Comparison of ENCODE assay signal across 30 mouse cellular contexts in genomic region chr10:31009128-31009954, GRCm38 (mm10).
A peak's percentile ranks its signal among the peaks of the same experiment; 100 is the strongest.
DNase-seq lines count a peak whose midpoint lies in the region; ATAC-seq lines count a peak whose summit lies in the region.
"Had no signal": no experiment of that assay in that cellular context is flagged by ENCODE, and none has a peak within 500 bp of the region (broad histone marks: within the 10 kb centered on the region; RNA-seq: fewer than 3 reads in every experiment).

No protein-coding gene starts in this region.

- no peak overlapping the region for H3K4me2 ChIP-seq in kidney, embryonic 15.5 days
- no peak overlapping the region for H3K4me2 ChIP-seq in neural tube, embryonic 14.5 days (ENCODE audit: low read depth, low read length)
- no peak overlapping the region for H3K4me2 ChIP-seq in neural tube, embryonic 15.5 days
- H3K4me2 ChIP-seq: embryonic facial prominence, embryonic 15.5 days; forebrain, embryonic 13.5 days; lung, embryonic 15.5 days; midbrain, embryonic 12.5 days had no signal

- no peak overlapping the region for H3K27ac ChIP-seq in heart, embryonic 10.5 days
- no peak overlapping the region for H3K27ac ChIP-seq in kidney, embryonic 15.5 days
- H3K27ac ChIP-seq in neural tube, embryonic 14.5 days (ENCODE audit: low read depth, low read length) = no peak overlapping the region
- no peak overlapping the region for H3K27ac ChIP-seq in neural tube, embryonic 15.5 days (replicated peaks)
- H3K27ac ChIP-seq: embryonic facial prominence, embryonic 10.5 days; embryonic facial prominence, embryonic 15.5 days; forebrain, embryonic 13.5 days; heart, adult 2 months; hindbrain, embryonic 10.5 days; liver, embryonic 14.5 days; lung, embryonic 15.5 days; midbrain, embryonic 12.5 days; stomach, postnatal 0 days had no signal

- no peak overlapping the region for H3K9ac ChIP-seq in kidney, embryonic 15.5 days
- H3K9ac ChIP-seq in neural tube, embryonic 14.5 days (replicated peaks; ENCODE audit: low read depth, low read length) = no peak overlapping the region
- no peak overlapping the region for H3K9ac ChIP-seq in neural tube, embryonic 15.5 days (replicated peaks)
- H3K9ac ChIP-seq: embryonic facial prominence, embryonic 15.5 days; forebrain, embryonic 13.5 days; liver, embryonic 14.5 days; lung, embryonic 15.5 days; midbrain, embryonic 12.5 days had no signal

- H3K27me3 ChIP-seq in heart, embryonic 10.5 days (ENCODE audit: insufficient read depth, poor library complexity, severe bottlenecking) = no peaks in the 10 kb centered on the region; the same call in 1 of the 2 replicates
- no peaks in the 10 kb centered on the region for H3K27me3 ChIP-seq in kidney, embryonic 15.5 days
- H3K27me3 ChIP-seq in neural tube, embryonic 14.5 days (ENCODE audit: control insufficient read depth, insufficient read depth, low read length) = no peaks in the 10 kb centered on the region
- H3K27me3 ChIP-seq in neural tube, embryonic 15.5 days (replicated peaks) = no peaks in the 10 kb centered on the region
- H3K27me3 ChIP-seq: embryonic facial prominence, embryonic 15.5 days; forebrain, embryonic 13.5 days; lung, embryonic 15.5 days; midbrain, embryonic 12.5 days; Patski had no signal

- peaks cover 2% of the 10 kb centered on the region; the same call in 1 of the 2 replicates for H3K4me1 ChIP-seq in heart, embryonic 10.5 days
- H3K4me1 ChIP-seq in kidney, embryonic 15.5 days = peaks cover 8% of the 10 kb centered on the region
- H3K4me1 ChIP-seq in neural tube, embryonic 14.5 days (ENCODE audit: control insufficient read depth, insufficient read depth, low read length) = no peaks in the 10 kb centered on the region
- no peaks in the 10 kb centered on the region for H3K4me1 ChIP-seq in neural tube, embryonic 15.5 days
- H3K4me1 ChIP-seq: embryonic facial prominence, embryonic 15.5 days; forebrain, embryonic 13.5 days; hindbrain, embryonic 10.5 days; lung, embryonic 15.5 days; midbrain, embryonic 12.5 days had no signal

- peak; percentile 79 for DNase-seq in heart, adult 11 months
- DNase-seq in heart, embryonic 10.5 days (ENCODE audit: low spot score) = no peak
- no peak for DNase-seq in kidney, postnatal 25 days
- no peak for DNase-seq in neural tube, embryonic 10.5 days (ENCODE audit: extremely low spot score, low spot score)
- no peak for DNase-seq in spleen, postnatal 14 days (ENCODE audit: low spot score in 2 of 2)
- DNase-seq: adrenal gland, postnatal 10 days; cerebellum, adult 8-10 months; cerebellum, postnatal 25 days; gastrocnemius, postnatal 36 days; heart, adult 2 months; heart, postnatal 14 days; kidney, adult 9 months; layer of hippocampus, adult 9-11 months; liver; right cerebral cortex, postnatal 25 days; thymus, adult 18-20 months; thymus, postnatal 25 days had no signal

- 73% methylated on average over 5 of the region's 5 CpGs for WGBS in heart, embryonic 10.5 days
- WGBS in kidney, embryonic 15.5 days = 36% methylated on average over 5 of the region's 5 CpGs
- 55% methylated on average over 5 of the region's 5 CpGs for WGBS in neural tube, embryonic 14.5 days
- WGBS in neural tube, embryonic 15.5 days = 55% methylated on average over 5 of the region's 5 CpGs

- peak; percentile 63 for ATAC-seq in kidney, embryonic 15.5 days (replicated peaks; ENCODE audit: low FRiP score)
- ATAC-seq in neural tube, embryonic 14.5 days (ENCODE audit: low read depth) = peak; percentile 34; the same call in 1 of the 2 replicates
- ATAC-seq in neural tube, embryonic 15.5 days (ENCODE audit: low FRiP score) = 0 out of 2 replicates have a peak, but pooled peaks have one; percentile 31
- ATAC-seq: forebrain, embryonic 13.5 days; Patski had no signal

- no peaks in the 10 kb centered on the region for H3K36me3 ChIP-seq in heart, embryonic 10.5 days
- H3K36me3 ChIP-seq in kidney, embryonic 15.5 days = no peaks in the 10 kb centered on the region
- H3K36me3 ChIP-seq in neural tube, embryonic 14.5 days (ENCODE audit: control insufficient read depth, insufficient read depth, low read length) = no peaks in the 10 kb centered on the region
- no peaks in the 10 kb centered on the region for H3K36me3 ChIP-seq in neural tube, embryonic 15.5 days
- H3K36me3 ChIP-seq: embryonic facial prominence, embryonic 10.5 days; embryonic facial prominence, embryonic 15.5 days; G1E; hindbrain, embryonic 10.5 days; lung, embryonic 15.5 days; midbrain, embryonic 12.5 days had no signal

- H3K4me3 ChIP-seq in heart, embryonic 10.5 days = no peak overlapping the region
- no peak overlapping the region for H3K4me3 ChIP-seq in kidney, embryonic 15.5 days (replicated peaks)
- no peak overlapping the region for H3K4me3 ChIP-seq in neural tube, embryonic 14.5 days (ENCODE audit: low read depth, low read length)
- no peak overlapping the region for H3K4me3 ChIP-seq in neural tube, embryonic 15.5 days (replicated peaks)
- H3K4me3 ChIP-seq: embryonic facial prominence, embryonic 10.5 days; embryonic facial prominence, embryonic 15.5 days; forebrain, embryonic 13.5 days; heart, adult 2 months; hindbrain, embryonic 10.5 days; lung, embryonic 15.5 days; midbrain, embryonic 12.5 days had no signal

- H3K9me3 ChIP-seq in heart, embryonic 10.5 days = no peaks in the 10 kb centered on the region
- H3K9me3 ChIP-seq in kidney, embryonic 15.5 days (replicated peaks) = no peaks in the 10 kb centered on the region
- H3K9me3 ChIP-seq in neural tube, embryonic 14.5 days (ENCODE audit: control insufficient read depth, low read length) = no peaks in the 10 kb centered on the region
- H3K9me3 ChIP-seq in neural tube, embryonic 15.5 days (replicated peaks) = no peaks in the 10 kb centered on the region
- H3K9me3 ChIP-seq: embryonic facial prominence, embryonic 10.5 days; embryonic facial prominence, embryonic 15.5 days; forebrain, embryonic 13.5 days; G1E; hindbrain, embryonic 10.5 days; lung, embryonic 15.5 days; midbrain, embryonic 12.5 days had no signal
